Mouse (Mus musculus) adrenal gland, adult 8-10 months (tissue): ENCODE data around the gene Ptgds. TPM values are rescaled to one million over a fixed set of nuclear protein-coding genes. Genes with fewer than 3 reads are reported as not detected.

Experiments
- DNase-seq: peaks from one replicate; pipeline ENCODE4 v3.0.0; 2022
- total RNA-seq, 4 experiments: library from RNA; stranded (reverse); gene quantifications; 2 replicates each; pipeline ENCODE4 v1.2.4; 2022

Gene Ptgds
- total RNA-seq, result 10 to 100 TPM in 1 of 4 experiments, 1 to 10 TPM in 3; 3.2 to 10.5 (median 4.4) TPM

DNA sequence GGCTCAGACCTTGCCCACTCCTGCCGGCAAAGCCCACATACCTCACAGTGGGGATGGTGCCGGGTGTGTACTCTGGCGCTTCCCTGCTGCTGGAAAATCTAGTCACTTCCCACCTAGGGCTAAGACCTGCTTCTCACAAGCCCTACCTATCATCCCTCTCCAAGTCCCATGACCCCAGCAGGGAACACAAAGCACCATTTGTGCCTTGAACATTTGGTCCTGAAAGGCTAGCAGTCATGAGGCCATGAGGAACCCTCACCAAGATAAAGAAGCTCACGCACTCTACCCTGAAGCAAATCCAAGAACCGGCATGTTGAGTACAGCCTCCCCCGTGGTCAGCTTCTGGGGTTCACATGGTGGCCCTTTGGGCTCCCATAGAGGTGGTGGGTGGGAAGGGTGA lies at the start of gene Ptgds:
Ptgds (minus strand) TSS at position 78 of the 400 bp plus-strand sequence.
- no peak for DNase-seq

DNA sequence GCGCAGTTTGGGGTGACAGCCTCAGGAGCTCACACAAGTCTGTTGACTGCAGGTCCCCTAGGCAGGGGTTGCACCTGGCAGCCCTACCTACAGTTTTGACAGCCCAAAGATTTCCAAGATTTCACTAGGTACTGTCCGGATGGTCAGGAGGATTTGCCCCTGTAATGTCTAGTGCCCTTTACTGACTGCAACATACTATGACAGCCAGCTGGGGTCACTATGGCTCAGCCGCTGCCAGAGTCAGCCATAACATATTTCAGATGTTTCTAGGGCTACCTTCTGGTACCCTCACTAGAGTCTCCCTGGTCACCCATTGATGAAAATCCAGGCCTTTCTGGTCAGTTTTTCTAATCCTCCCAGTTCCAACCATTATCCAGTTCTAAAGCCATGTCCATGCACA lies 40.1 kb upstream of the Ptgds start:
- DNase-seq, result no peak

DNA sequence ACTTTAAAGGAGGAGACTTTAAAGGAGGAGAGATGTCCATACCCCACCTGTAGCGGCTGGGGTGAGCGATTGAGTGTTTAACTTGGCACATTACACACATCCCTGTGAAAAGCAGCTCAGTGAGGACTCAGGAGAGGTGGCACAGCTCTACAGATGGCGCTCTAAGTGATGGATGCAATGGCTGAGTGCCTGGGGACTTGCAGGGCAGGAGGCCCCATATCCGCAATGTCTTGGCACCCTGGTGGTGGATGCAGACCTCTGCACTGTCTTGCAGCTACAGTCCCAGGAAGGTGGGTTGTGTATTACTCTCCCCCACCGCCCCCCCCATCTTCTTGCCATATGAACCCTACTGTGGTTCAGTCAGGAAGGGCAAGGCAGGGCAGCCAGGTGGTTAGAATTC lies 37.1 kb upstream of the Ptgds start:
- DNase-seq, result no peak

DNA sequence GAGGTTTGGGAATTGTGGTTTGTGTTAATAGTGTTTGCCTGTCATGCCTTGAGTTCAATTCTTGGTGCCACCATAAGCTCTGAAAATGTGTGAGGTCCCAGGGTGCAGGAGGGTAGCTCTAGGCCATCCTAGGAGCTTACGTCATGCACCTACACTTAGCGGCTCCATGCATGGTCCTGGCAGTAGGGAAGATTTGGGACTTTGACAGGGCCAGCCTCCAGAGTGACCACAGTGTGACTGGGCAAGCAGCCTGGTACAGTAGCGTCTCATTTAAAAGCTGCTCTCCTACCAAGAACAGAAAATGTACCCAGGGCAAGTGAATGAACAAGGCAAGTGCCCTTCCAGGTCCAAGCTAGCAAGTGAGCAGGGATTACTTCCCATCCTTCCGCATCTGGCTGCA lies 36.0 kb upstream of the Ptgds start:
- no peak for DNase-seq

DNA sequence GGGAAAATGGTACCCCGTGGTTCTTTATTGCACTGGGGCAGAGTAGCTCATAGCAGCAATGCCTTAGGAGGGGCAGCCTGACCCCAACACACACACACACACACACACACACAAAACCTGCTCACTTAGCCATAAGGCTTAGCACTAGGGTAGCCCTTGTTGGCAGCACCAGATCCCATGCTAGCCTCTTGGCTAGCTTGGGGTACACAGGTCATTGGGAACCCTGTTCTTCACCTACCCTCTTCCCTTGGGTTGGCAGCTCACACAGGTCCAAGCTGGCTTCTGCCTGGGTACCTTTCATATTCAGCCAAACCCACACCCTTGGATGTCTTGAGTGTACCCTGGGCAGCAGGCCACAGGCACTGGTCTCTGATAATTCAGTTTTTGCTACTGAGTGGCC lies 35.2 kb upstream of the Ptgds start:
- no peak for DNase-seq

DNA sequence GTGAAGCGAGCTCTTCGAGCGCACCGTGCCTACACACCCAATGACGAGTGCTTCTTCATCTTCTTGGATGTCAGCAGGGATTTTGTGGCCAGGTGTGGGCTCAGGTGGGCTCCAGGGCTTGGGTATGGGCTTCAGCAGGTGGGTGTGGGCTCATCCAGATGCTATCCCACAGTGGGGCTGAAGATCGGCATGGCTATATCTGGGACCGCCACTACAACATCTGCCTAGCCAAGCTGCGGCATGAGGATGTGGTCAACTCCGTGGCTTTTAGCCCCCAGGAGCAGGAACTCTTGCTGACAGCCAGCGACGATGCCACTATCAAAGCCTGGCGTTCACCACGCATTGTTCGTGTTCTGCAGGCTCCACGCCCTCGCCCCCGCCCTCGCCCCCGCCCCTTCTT lies 34.7 kb upstream of the Ptgds start:
- DNase-seq, result no peak

DNA sequence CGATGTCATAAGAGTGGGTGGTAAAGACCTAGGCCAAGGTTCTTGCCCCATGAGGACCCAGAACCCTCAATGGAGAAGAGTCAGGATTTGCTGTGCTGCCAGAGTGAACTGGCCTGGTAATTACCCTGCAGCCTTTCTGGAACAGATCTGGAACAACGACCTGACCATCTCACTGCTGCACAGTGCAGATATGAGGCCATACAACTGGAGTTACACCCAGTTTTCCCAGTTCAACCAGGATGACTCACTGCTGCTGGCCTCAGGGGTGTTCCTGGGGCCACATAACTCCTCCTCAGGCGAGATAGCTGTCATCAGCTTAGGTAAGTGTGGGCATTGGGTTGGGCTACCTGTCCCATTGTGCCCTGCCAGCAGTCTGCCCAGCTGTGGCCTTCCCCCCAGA lies 32.9 kb upstream of the Ptgds start:
- no peak for DNase-seq

DNA sequence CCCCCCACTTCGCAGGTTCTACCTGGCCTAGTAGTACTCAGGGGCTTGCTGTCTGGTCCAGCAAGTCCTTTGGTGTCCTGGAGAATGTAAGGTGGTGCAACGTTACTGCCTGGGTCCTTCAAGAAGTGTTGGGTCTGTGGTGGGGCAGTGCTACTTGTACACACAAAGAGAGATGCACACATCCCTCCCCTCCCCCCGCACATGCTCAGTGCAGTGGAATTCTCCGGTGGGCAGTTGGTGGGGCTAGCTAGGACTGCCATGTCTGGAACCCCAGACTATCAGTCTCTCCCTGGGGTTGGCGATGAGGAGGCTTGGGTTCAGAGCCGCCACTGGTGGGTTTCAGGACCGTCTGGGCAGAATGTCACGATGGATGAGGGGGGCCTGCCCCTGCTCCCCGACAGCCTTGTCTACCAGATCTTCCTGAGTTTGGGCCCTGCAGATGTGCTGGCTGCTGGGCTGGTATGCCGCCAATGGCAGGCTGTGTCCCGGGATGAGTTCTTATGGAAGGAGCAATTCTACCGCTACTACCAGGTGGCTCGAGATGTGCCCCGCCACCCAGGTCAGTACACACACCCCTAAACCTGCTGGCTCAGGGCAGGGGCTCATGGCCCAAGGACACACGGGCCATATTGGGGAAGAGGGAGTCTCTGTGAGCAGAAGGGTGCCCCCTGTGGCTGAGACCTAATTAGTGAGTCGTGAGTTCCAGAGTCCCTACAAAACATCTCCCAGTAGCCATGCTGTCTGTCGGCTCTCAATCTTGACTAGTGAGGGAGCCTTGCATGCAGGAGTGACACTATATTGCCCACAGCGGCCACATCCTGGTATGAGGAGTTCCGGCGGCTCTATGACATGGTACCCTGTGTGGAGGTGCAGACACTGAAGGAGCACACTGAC lies 32.0 kb upstream of the Ptgds start, which contains the start of gene C8g:
C8g (minus strand) TSS at position 127 of the 894 bp plus-strand sequence.
- DNase-seq, result no peak

DNA sequence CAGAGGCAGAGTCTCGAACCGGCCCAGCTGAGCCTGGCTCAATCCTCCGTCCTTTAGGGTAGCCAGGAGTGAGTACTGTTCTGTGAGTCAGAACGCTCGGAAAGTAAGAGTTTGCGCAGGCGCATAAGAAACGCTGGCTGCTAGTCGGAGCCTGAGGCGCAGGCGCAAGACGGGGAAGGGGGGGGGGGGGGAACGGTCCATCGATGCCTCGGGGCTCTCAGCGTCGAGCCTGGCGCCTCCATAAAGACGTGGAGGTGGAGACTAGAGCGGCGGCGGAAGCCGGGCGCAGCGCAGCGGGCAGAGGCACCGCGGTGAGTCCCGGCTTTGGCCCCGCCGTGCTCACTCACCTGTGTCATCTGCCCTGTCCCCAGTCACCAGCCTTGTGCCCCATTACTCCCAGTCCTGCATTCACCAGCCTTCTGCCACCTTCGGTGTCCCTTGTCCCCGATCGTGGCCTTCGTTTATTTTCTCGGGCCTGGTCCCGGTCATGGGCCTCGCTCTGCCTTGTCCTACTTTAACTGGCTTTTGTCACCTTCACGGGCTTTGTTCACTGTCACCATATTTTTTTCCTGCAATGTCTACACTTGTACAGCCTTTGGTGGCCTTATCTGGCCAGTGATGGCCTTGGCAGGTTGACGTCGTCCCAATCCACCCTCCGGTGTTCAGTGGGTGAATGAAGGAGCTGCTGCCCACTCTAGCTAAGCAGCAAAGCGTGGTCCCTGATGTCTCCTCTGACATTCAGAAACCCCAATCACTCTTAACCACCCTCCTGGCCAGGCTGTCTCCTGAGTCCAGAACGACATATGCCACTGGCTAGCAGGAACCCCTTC lies 30.9 kb upstream of the Ptgds start, which contains the start of gene Fbxw5:
Fbxw5 (plus strand) TSS at position 175 of the 830 bp plus-strand sequence.
- DNase-seq, result peak; percentile 82

DNA sequence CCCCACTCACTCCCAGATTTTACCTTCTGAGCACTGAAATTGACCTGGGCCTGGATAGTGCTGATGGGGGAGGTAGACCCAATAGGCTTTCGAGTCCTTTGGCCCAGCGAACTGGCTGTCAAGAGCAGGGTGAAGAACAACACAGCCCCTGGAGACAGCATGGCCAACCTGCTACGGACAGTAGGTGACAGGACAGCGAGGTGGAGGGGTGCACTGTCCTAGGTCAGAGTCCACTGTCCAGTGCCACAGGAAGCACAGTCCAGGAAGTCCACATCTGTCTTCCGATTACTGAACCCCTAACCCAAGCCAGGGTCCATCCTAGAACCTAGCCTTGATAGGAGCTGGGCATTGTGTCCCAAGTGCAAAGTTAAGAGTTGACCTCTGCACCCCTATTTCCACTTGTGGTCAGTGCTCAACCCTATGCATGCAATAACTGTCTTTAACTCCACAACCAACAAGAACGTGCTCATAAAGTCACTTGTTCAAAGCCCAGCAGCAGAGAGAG lies 30.3 kb upstream of the Ptgds start:
- no peak for DNase-seq

DNA sequence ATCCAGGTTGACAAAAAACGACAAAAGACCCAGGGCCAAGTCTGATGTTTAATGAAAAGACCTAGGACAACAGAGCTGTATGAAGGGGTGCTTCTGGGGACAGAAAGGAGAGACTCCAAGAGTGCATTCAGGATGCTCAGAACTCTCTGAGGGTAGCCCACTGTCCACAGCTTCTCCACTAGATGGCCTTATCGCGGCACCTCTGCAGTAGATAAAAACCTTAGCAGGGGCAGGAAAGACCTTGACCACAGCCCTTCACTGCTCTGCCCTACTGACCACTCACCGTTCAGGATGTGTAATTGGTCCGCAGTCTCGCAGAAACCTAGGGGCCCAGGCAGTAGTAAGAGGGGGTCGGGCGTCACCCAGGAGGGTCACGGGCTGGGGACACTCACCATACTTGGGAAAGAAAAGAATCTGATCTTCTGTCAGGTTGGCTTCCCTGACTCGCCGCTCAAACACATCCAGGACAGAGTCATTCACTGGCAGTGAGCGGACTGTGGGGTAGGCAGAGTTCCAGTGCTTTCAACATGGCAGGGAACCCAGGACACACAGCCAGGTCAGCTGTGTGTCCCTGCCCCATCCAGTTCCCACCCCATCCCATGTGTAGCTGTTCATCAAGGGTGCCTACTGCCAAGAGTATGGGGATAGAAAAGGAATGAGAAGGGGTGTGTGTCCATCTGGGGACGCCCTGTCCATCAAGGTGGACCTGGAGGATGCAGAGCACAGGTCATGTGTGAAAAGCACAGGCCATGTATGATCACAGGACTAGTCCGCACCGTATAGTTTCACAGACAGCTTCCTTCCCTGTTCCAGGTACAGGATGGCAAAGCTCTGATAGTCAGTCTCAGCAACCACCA lies 29.0 kb upstream of the Ptgds start:
- DNase-seq, result no peak

DNA sequence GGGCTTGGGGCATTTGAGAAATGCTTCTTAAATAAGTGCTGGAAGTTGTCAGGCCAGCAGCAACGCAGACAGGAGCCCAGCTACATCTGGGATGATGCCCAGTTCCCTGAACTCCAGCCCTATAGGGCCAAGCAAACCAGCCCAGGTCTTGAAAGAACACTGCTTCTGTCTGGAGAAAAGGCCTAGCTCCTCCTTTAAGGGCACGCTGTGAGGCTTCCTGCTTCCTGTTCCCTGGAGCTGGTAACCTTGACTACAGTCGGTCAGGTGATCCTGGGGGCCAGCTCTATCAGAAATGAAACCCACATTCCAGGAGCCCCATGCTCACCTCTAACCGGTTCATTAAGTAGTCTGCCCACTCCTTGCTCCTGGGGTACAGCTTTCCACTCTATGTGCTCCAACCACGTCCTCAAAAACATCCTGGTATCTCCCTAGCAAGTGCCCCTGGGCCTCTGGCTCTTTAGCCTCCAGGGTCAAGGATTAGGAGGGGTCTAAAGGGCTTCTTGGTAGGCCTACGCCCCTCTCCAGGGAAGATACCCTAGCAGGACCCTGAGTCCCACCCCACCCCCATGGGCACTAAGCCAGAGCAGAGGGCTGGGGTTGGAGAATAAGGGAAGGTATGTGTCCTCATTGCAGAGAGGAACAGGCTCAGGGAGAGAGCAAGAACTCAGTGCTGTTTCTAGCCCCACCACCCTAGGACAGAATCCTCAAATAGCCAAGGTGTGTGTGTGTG lies 28.2 kb upstream of the Ptgds start:
- no peak for DNase-seq

DNA sequence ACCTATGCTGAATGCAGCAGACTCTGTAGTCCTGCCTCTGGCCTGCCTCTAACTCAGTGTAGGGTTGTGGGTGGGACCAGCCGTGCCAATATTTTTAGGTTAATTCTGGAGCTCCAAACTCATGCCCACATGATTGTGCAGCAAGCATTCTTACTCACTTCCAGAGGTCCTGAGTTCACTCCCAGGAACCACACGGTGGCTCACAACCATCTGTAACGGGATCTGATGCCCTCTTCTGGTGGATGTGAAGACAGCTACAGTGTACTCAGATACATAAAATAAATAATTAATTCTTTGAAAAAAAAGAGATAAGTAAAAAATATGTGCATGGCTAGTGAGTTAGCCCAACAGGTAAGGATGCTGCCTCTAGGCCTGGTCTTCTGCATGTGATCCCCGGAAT lies 26.6 kb upstream of the Ptgds start:
- no peak for DNase-seq

DNA sequence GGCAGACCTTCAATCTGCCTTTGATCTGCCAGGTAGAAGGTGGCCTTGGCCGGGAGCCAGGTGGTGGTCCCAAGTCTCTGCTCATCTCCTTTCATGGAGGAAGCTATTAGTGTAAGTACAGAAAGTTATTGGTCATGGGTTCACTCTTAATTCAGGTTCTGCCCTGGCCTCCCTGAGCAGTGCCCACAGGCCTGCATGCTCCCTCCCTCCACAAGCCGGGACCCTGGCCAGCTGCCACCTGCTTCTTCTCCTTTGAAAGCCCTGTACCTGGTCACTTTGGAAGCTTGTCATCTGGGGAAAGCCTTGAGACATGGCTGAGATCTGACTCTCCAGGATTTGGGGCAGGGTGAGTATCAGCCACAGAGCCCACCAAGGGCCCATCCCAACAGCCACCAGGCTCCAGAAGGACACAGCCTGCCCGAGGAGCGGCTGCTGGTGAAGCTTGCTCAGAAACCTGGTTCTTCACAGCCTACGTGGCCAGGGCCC lies 23.7 kb upstream of the Ptgds start, which contains the start of gene Lcn12:
Lcn12 (minus strand) TSS at position 436 of the 486 bp plus-strand sequence.
- no peak for DNase-seq

DNA sequence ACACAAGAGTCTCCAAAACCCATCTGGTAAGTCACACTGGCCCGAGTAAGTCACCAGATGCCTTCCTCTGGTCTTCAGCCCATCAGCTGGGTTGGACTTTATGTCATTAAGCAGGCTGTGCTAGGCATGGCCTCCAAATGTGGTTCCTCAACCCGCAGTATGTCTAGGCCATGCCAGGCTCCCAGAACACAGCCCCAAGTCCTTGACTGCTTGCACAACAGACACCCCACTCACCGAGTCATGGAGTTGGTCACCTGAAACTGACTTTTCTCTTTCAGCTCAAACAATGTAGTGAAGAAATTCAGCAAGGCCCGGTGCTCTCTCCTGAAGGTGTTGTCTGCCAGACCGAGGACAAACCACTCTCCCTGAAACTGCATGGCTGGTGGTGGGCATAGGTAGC lies 23.1 kb upstream of the Ptgds start:
- DNase-seq, result no peak

DNA sequence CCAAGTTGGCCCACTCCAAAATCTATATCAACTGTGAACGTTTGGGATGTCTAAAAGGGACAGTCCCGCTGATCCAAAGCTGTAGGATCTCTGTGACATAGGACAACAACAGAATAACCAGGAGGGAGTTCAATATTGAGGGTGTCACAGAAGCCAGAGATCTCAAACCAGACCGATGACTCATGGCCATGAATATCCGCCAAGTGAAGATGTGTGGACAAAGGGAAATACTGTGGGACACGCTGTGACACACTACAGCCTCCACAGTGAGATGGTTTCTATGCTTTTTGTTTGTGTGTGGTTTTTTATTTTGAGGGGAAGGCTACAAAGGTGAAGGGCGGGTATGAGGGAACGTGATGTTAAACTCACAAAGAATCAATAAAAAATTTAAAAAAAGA lies 18.8 kb upstream of the Ptgds start:
- no peak for DNase-seq

DNA sequence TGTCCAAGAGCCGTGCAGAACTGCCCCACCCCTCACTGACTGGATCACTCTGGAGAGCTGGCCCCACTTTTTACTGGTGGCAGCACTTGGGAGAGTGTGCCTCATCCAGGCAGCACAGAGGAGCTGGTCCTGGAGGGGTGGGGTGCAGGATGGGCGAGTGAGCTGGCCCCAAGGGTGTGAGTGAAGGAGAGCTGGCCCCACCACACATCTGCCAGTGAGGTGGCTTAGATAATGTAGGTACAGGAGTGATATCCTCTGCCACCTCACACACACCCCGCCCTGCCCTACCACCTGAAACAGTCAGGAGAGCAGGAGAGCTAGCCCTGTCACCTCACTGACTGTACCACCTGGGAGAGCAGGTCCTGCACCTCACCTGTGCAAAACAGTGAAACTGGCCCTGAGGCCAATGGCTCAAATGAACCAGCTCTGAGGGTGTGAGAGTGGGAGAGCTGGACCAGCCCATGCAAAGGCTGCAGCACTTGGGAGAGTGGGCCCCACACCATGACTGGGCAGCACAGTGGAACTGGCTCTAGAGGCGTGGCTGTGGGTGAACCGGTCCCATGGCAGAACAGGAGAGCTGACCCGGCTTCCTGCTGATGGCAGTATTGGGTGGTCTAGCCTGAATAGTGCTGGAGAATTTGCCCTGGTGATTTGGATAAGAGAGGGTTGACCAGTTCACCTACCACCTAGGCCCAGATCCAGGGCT lies 18.3 kb upstream of the Ptgds start:
- no peak for DNase-seq

DNA sequence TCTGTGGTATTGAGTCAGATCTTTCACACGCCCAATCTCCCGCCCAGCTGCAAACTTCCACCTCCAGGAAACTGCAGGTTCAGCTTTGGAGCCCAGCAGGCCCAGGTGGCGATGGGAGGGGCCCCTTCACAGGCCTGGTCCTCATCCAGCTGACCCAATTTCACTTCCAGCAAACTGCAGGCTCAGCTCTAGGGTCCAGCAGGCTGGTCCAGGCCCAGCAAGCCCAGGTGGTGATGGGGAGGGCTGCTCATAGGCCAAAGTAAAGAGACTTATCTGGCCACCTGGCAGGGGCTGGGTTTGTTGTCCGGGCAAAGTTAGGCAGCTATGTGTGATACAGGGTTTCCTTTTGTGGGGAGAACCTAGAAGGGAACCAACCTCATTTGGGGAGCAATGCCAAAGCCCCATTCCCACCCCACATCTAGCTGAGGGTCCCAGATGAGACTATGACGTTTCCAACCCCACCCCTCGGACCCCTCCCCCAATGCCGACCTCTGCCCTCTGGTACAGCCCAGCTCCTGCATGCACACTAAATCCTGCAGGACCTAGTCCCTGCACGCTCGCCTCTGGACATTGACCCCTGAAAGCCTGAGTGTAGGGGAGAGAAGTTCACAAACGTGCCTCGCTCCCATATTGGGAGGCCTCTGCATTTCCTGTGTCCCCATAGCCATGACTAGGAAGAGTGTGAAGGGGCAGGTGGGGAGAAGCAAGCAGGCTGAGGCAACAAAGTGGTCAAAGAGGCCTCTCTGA lies 15.2 kb upstream of the Ptgds start:
- DNase-seq, result no peak

DNA sequence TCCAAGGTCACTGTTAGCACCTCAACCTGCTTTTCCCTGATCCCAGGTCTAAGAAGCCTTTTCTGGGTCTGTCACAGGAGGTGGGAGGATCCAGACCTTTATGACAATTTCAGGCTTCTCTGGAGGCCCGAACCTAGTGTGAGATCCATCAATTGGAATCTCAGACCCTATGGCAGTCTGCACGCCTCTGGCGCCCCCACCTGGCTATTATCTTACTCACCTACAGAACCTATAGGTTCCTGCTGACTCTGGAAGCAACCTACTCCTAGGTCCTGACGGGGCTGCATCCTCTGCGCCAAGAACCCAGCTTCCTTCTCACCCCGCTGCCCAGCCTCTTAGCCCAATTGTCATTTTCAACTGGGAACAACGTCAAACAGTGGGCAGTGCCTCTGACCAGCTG lies 13.1 kb upstream of the Ptgds start:
- DNase-seq, result no peak

DNA sequence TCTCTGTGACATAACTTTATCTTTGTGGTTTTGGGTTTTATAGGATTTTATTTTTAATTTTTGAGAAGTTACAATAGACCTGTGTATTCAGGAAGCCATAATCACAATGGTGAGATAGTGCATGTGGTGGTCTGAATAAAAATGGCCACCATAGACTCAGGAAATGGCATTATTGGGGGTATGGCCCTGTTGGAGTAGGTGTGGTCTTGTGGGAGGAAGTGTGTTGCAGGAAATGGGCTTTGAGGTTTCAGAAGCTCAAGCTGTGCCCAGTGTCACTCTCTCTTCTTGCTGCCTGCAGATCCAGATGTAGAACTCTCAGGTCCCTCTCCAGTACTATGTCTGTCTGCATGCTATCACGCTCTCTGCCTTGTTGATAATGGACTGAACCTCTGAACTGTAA lies 10.7 kb upstream of the Ptgds start:
- no peak for DNase-seq
